13 mouse cellular contexts compared by ENCODE assay signal in the genomic region with DNA sequence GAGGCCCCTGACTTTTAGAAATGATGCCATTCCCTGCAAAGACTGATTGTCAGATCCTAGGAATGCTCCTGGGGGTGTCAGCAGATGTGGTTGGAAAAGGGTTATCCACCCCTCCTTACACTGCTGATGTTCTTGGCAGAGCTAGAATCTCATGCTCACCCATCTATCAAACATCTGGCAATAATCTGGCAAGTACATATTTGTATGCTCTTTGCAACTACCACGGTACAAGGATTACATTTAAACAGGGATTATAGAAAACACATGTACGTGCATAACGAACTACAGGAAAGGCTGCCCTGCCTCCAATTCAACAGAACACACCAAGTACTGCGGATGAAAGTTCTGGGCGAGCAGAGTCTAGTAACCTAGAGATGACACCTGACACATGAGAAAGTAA.
"Had no signal": no experiment of that assay in that cellular context is flagged by ENCODE, and none has a peak within 500 bp of the region (broad histone marks: within the 10 kb centered on the region; RNA-seq: fewer than 3 reads in every experiment).

No protein-coding gene starts in this region.

- H3K27me3 ChIP-seq: midbrain, embryonic 13.5 days; neural tube, embryonic 15.5 days had no signal

- H3K4me2 ChIP-seq: midbrain, embryonic 13.5 days; neural tube, embryonic 15.5 days had no signal

- H3K27ac ChIP-seq: left cerebral cortex, adult 2 months; liver, embryonic 14.5 days; midbrain, embryonic 13.5 days; neural tube, embryonic 15.5 days had no signal

- ATAC-seq: midbrain, embryonic 13.5 days had no signal

- H3K9ac ChIP-seq: liver, embryonic 14.5 days; midbrain, embryonic 13.5 days; neural tube, embryonic 15.5 days had no signal

- H3K4me3 ChIP-seq: left cerebral cortex, adult 2 months; midbrain, embryonic 13.5 days; myocyte; neural tube, embryonic 15.5 days had no signal

- H3K4me1 ChIP-seq: neural tube, embryonic 15.5 days had no signal

- H3K9me3 ChIP-seq: midbrain, embryonic 13.5 days; neural tube, embryonic 15.5 days had no signal

- DNase-seq: kidney, adult 11 months; kidney, adult 9 months; kidney, postnatal 10 days; lung, adult 18-20 months; right cerebral cortex, postnatal 4 days; spleen, adult 18-20 months; thymus, adult 18-20 months; thymus, postnatal 14 days had no signal

- H3K36me3 ChIP-seq: midbrain, embryonic 13.5 days; neural tube, embryonic 15.5 days had no signal
